Mouse (Mus musculus): ENCODE measurements at regions not wholly inside any gene's neighbourhood (a gene's known extent, or its start where the extent isn't known, plus 50 kb on each side); places are given as distances from the start of the nearest gene placed in this dataset.
A peak's percentile ranks its signal among the peaks of the same experiment; 100 is the strongest.

- Histone ChIP-seq H3K4me2 (ENCODE audit: low read length) (no peak overlapping the region), H3K9ac (ENCODE audit: low read depth, low read length) (no peak overlapping the region), H3K27me3 (ENCODE audit: insufficient read depth, low read length) (no peaks in the 10 kb centered on the region), H3K4me1 (replicated peaks; ENCODE audit: insufficient read depth, low read length) (no peaks in the 10 kb centered on the region), H3K36me3 (ENCODE audit: insufficient read depth, low read length) (no peaks in the 10 kb centered on the region), H3K9me3 (replicated peaks; ENCODE audit: low read length) (no peaks in the 10 kb centered on the region), H3K27ac (no peak overlapping the region), H3K4me3 (replicated peaks; ENCODE audit: low read depth, low read length) (no peak overlapping the region)
- 51% methylated on average over 4 of the region's 4 CpGs for WGBS
- no peak for DNase-seq (ENCODE audit: low spot score)
- no peak for ATAC-seq (replicated peaks; ENCODE audit: low FRiP score, low read depth)
- TF ChIP-seq CTCF (IDR thresholded peaks at IDR 0.05; ENCODE audit: low read depth), result no peak
These were observed 169.2 kb upstream of the Tbca start for GRCm38 (mm10) chr13:94619511-94619910.

- WGBS, result 83% methylated on average over 1 of the region's 1 CpGs
- H3K27ac ChIP-seq, result no peak overlapping the region
- no peaks in the 10 kb centered on the region for H3K36me3 ChIP-seq (ENCODE audit: insufficient read depth, low read length)
- no peaks in the 10 kb centered on the region for H3K9me3 ChIP-seq (replicated peaks; ENCODE audit: low read length)
- H3K4me1 ChIP-seq (replicated peaks; ENCODE audit: insufficient read depth, low read length), result no peaks in the 10 kb centered on the region
- no peak overlapping the region for H3K4me3 ChIP-seq (replicated peaks; ENCODE audit: low read depth, low read length)
- H3K27me3 ChIP-seq (ENCODE audit: insufficient read depth, low read length), result no peaks in the 10 kb centered on the region
- TF ChIP-seq CTCF (IDR thresholded peaks at IDR 0.05; ENCODE audit: low read depth), result no peak
- no peak overlapping the region for H3K4me2 ChIP-seq (ENCODE audit: low read length)
- no peak overlapping the region for H3K9ac ChIP-seq (ENCODE audit: low read depth, low read length)
- DNase-seq (ENCODE audit: low spot score) (no peak), ATAC-seq (replicated peaks; ENCODE audit: low FRiP score, low read depth) (no peak)
These were observed 158.7 kb upstream of the Tbca start for GRCm38 (mm10) chr13:94630055-94630454.

- TF ChIP-seq CTCF (IDR thresholded peaks at IDR 0.05; ENCODE audit: low read depth), result no peak
- H3K4me2 ChIP-seq (ENCODE audit: low read length), result no peak overlapping the region
- no peak overlapping the region for H3K27ac ChIP-seq
- no peak overlapping the region for H3K4me3 ChIP-seq (replicated peaks; ENCODE audit: low read depth, low read length)
- 92% methylated on average over 6 of the region's 6 CpGs for WGBS
- H3K36me3 ChIP-seq (ENCODE audit: insufficient read depth, low read length), result no peaks in the 10 kb centered on the region
- H3K9me3 ChIP-seq (replicated peaks; ENCODE audit: low read length), result no peaks in the 10 kb centered on the region
- H3K27me3 ChIP-seq (ENCODE audit: insufficient read depth, low read length), result no peaks in the 10 kb centered on the region
- no peak for ATAC-seq (replicated peaks; ENCODE audit: low FRiP score, low read depth)
- no peak overlapping the region for H3K9ac ChIP-seq (ENCODE audit: low read depth, low read length)
- no peak for DNase-seq (ENCODE audit: low spot score)
- H3K4me1 ChIP-seq (replicated peaks; ENCODE audit: insufficient read depth, low read length), result no peaks in the 10 kb centered on the region
These were observed 158.0 kb upstream of the Tbca start for GRCm38 (mm10) chr13:94630685-94631084.

- Histone ChIP-seq H3K9me3 (replicated peaks; ENCODE audit: low read length) (no peaks in the 10 kb centered on the region), H3K4me1 (replicated peaks; ENCODE audit: insufficient read depth, low read length) (no peaks in the 10 kb centered on the region), H3K36me3 (ENCODE audit: insufficient read depth, low read length) (no peaks in the 10 kb centered on the region), H3K4me2 (ENCODE audit: low read length) (no peak overlapping the region), H3K4me3 (replicated peaks; ENCODE audit: low read depth, low read length) (no peak overlapping the region), H3K9ac (ENCODE audit: low read depth, low read length) (no peak overlapping the region), H3K27ac (no peak overlapping the region), H3K27me3 (ENCODE audit: insufficient read depth, low read length) (no peaks in the 10 kb centered on the region)
- no peak for DNase-seq (ENCODE audit: low spot score)
- ATAC-seq (replicated peaks; ENCODE audit: low FRiP score, low read depth), result no peak
- no peak for TF ChIP-seq CTCF (IDR thresholded peaks at IDR 0.05; ENCODE audit: low read depth)
- WGBS, result 57% methylated on average over 5 of the region's 5 CpGs
These were observed 156.0 kb upstream of the Tbca start for GRCm38 (mm10) chr13:94632730-94633129.

- Histone ChIP-seq H3K4me3 (replicated peaks; ENCODE audit: low read depth, low read length) (no peak overlapping the region), H3K9me3 (replicated peaks; ENCODE audit: low read length) (no peaks in the 10 kb centered on the region), H3K9ac (ENCODE audit: low read depth, low read length) (no peak overlapping the region), H3K27me3 (ENCODE audit: insufficient read depth, low read length) (no peaks in the 10 kb centered on the region), H3K4me1 (replicated peaks; ENCODE audit: insufficient read depth, low read length) (no peaks in the 10 kb centered on the region), H3K36me3 (ENCODE audit: insufficient read depth, low read length) (no peaks in the 10 kb centered on the region), H3K4me2 (ENCODE audit: low read length) (no peak overlapping the region), H3K27ac (no peak overlapping the region)
- 63% methylated on average over 5 of the region's 5 CpGs for WGBS
- ATAC-seq (replicated peaks; ENCODE audit: low FRiP score, low read depth) (no peak), DNase-seq (ENCODE audit: low spot score) (no peak)
- no peak for TF ChIP-seq CTCF (IDR thresholded peaks at IDR 0.05; ENCODE audit: low read depth)
These were observed 148.4 kb upstream of the Tbca start for GRCm38 (mm10) chr13:94640336-94640735.

- no peaks in the 10 kb centered on the region for H3K4me1 ChIP-seq (replicated peaks; ENCODE audit: insufficient read depth, low read length)
- no peak overlapping the region for H3K27ac ChIP-seq
- WGBS, result 63% methylated on average over 19 of the region's 19 CpGs
- 0 out of 2 replicates have a peak, but pooled peaks cover 4% of the 10 kb centered on the region for H3K27me3 ChIP-seq (ENCODE audit: insufficient read depth, low read length)
- H3K4me2 ChIP-seq (ENCODE audit: low read length), result 0 out of 2 replicates have a peak overlapping the region, but pooled peaks have one; percentile 8
- TF ChIP-seq CTCF (IDR thresholded peaks at IDR 0.05; ENCODE audit: low read depth), result no peak
- H3K9ac ChIP-seq (ENCODE audit: low read depth, low read length), result no peak overlapping the region
- no peak overlapping the region for H3K4me3 ChIP-seq (replicated peaks; ENCODE audit: low read depth, low read length)
- no peak for DNase-seq (ENCODE audit: low spot score)
- H3K9me3 ChIP-seq (replicated peaks; ENCODE audit: low read length), result no peaks in the 10 kb centered on the region
- H3K36me3 ChIP-seq (ENCODE audit: insufficient read depth, low read length), result no peaks in the 10 kb centered on the region
- no peak for ATAC-seq (replicated peaks; ENCODE audit: low FRiP score, low read depth)
These were observed 143.2 kb upstream of the Tbca start for GRCm38 (mm10) chr13:94645241-94646206.

Data from kidney, postnatal 0 days (tissue).